Comparison of ENCODE assay signal across 23 mouse cellular contexts in genomic region chr2:150828654-150829053, GRCm38 (mm10). TPM values are rescaled to one million over a fixed set of nuclear protein-coding genes. Genes with fewer than 3 reads are reported as not detected.
DNase-seq lines count a peak whose midpoint lies in the region; ATAC-seq and TF ChIP-seq lines count a peak whose summit lies in the region.
"Had no signal": no experiment of that assay in that cellular context is flagged by ENCODE, and none has a peak within 500 bp of the region (broad histone marks: within the 10 kb centered on the region; RNA-seq: fewer than 3 reads in every experiment).

No protein-coding gene starts in this region.

- ATAC-seq in intestine, postnatal 0 days = no peak
- ATAC-seq in intestine, embryonic 16.5 days = no peak
- ATAC-seq in liver, embryonic 14.5 days (ENCODE audit: insufficient read depth) = no peak
- ATAC-seq in liver, embryonic 12.5 days = no peak
- peak; percentile 38; the same call in 1 of the 2 replicates for ATAC-seq in stomach, embryonic 16.5 days (ENCODE audit: insufficient read depth, low FRiP score)
- ATAC-seq: forebrain, embryonic 15.5 days; midbrain, embryonic 13.5 days had no signal

- H3K9ac ChIP-seq in intestine, postnatal 0 days (ENCODE audit: low read depth, low read length) = no peak overlapping the region
- H3K9ac ChIP-seq in intestine, embryonic 16.5 days (ENCODE audit: low read depth, low read length) = no peak overlapping the region
- no peak overlapping the region for H3K9ac ChIP-seq in liver, embryonic 14.5 days (replicated peaks)
- H3K9ac ChIP-seq in liver, embryonic 12.5 days = no peak overlapping the region
- no peak overlapping the region for H3K9ac ChIP-seq in MEL (ENCODE audit: control insufficient read depth, low read depth, low read length, poor library complexity, severe bottlenecking)
- H3K9ac ChIP-seq in stomach, embryonic 16.5 days (ENCODE audit: low read length) = no peak overlapping the region
- H3K9ac ChIP-seq: embryonic facial prominence, embryonic 15.5 days; forebrain, embryonic 15.5 days; midbrain, embryonic 13.5 days; stomach, embryonic 15.5 days had no signal

- peaks cover 95% of the 10 kb centered on the region for H3K36me3 ChIP-seq in intestine, postnatal 0 days (ENCODE audit: control insufficient read depth, insufficient read depth)
- H3K36me3 ChIP-seq in intestine, embryonic 16.5 days (ENCODE audit: control insufficient read depth, insufficient read depth, low read length) = peaks cover 32% of the 10 kb centered on the region
- H3K36me3 ChIP-seq in liver, embryonic 14.5 days (replicated peaks; ENCODE audit: control insufficient read depth, insufficient read depth, low read depth) = no peaks in the 10 kb centered on the region; the same call in none of the 2 replicates
- peaks cover 95% of the 10 kb centered on the region for H3K36me3 ChIP-seq in liver, embryonic 12.5 days
- H3K36me3 ChIP-seq in MEL (ENCODE audit: control insufficient read depth in 1 of 2, insufficient read depth in 2 of 2, low read length in 2 of 2) = no peaks in the 10 kb centered on the region
- peaks cover 23% of the 10 kb centered on the region for H3K36me3 ChIP-seq in stomach, embryonic 16.5 days (ENCODE audit: control insufficient read depth, insufficient read depth, low read length)

- no peak overlapping the region for H3K4me3 ChIP-seq in intestine, postnatal 0 days (ENCODE audit: low read depth, low read length)
- no peak overlapping the region for H3K4me3 ChIP-seq in intestine, embryonic 16.5 days (ENCODE audit: low read length)
- H3K4me3 ChIP-seq in liver, embryonic 14.5 days (ENCODE audit: insufficient read depth in 1 of 2, low read depth in 2 of 2, low read length in 2 of 2) = no peak overlapping the region
- no peak overlapping the region for H3K4me3 ChIP-seq in liver, embryonic 12.5 days
- H3K4me3 ChIP-seq in MEL (ENCODE audit: control insufficient read depth in 1 of 2, insufficient read depth in 1 of 2, low read depth in 2 of 2, low read length in 2 of 2) = no peak overlapping the region
- H3K4me3 ChIP-seq in stomach, embryonic 16.5 days (replicated peaks; ENCODE audit: low read length) = no peak overlapping the region
- H3K4me3 ChIP-seq: embryonic facial prominence, embryonic 15.5 days; forebrain, embryonic 15.5 days; hindbrain, embryonic 10.5 days; megakaryocyte, embryonic 14.5 days; midbrain, embryonic 13.5 days; stomach, embryonic 15.5 days had no signal

- peak; percentile 31 for TF ChIP-seq CTCF in intestine, postnatal 0 days (IDR thresholded peaks at IDR 0.05; ENCODE audit: low read depth)
- 0 out of 2 replicates have a peak, but pooled peaks have one; percentile 22 for TF ChIP-seq CTCF in liver, embryonic 14.5 days (IDR thresholded peaks at IDR 0.05; ENCODE audit: low read depth)
- TF ChIP-seq CTCF in MEL (IDR thresholded peaks at IDR 0.05 in 2 of 3, conservative IDR thresholded peaks at IDR 0.05 in 1 of 3; ENCODE audit: control insufficient read depth in 1 of 3, insufficient read depth in 1 of 3, low read depth in 2 of 3, low read length in 3 of 3, poor library complexity in 1 of 3, severe bottlenecking in 1 of 3) = peak; percentile 8 to 35 (median 22); a peak in 3 of 6 replicates

- TF ChIP-seq POLR2A in MEL (IDR thresholded peaks at IDR 0.05; ENCODE audit: control insufficient read depth in 1 of 2, insufficient read depth in 1 of 2, low read depth in 1 of 2, low read length in 2 of 2, poor library complexity in 1 of 2) = no peak

- no peak; the same call in 1 of the 2 replicates for TF ChIP-seq RAD21 in MEL (IDR thresholded peaks at IDR 0.05; ENCODE audit: low read depth, low read length)

- H3K27me3 ChIP-seq in intestine, postnatal 0 days (replicated peaks; ENCODE audit: control insufficient read depth, insufficient read depth, low read length) = no peaks in the 10 kb centered on the region
- H3K27me3 ChIP-seq in intestine, embryonic 16.5 days (replicated peaks; ENCODE audit: control insufficient read depth, insufficient read depth, low read length) = no peaks in the 10 kb centered on the region
- no peaks in the 10 kb centered on the region for H3K27me3 ChIP-seq in liver, embryonic 14.5 days (ENCODE audit: control insufficient read depth, insufficient read depth, low read length)
- H3K27me3 ChIP-seq in liver, embryonic 12.5 days (replicated peaks) = no peaks in the 10 kb centered on the region
- H3K27me3 ChIP-seq in MEL (ENCODE audit: control insufficient read depth in 1 of 2, insufficient read depth in 2 of 2, low read length in 2 of 2) = no peaks in the 10 kb centered on the region
- no peaks in the 10 kb centered on the region for H3K27me3 ChIP-seq in stomach, embryonic 16.5 days (ENCODE audit: control insufficient read depth, insufficient read depth, low read length)
- H3K27me3 ChIP-seq: embryonic facial prominence, embryonic 15.5 days; forebrain, embryonic 15.5 days; megakaryocyte, embryonic 14.5 days; midbrain, embryonic 13.5 days; stomach, embryonic 15.5 days had no signal

- DNase-seq in liver, embryonic 14.5 days (ENCODE audit: low read depth in 3 of 3, low spot score in 3 of 3) = no peak
- no peak for DNase-seq in MEL (ENCODE audit: low read depth, low spot score)
- DNase-seq in lung, postnatal 4 days = no peak
- DNase-seq: adrenal gland, postnatal 14 days; cerebellum, adult 9-10 months; kidney, adult 18-20 months; kidney, postnatal 14 days; lung, adult 2 months; lung, postnatal 14 days; right cerebral cortex, postnatal 25 days; thymus, adult 2 months; thymus, postnatal 4 days had no signal

- no peak for TF ChIP-seq EP300 in liver, embryonic 14.5 days (IDR thresholded peaks at IDR 0.05; ENCODE audit: low read depth)
- no peak for TF ChIP-seq EP300 in MEL (IDR thresholded peaks at IDR 0.05; ENCODE audit: low read depth in 1 of 2, low read length in 2 of 2)

- no peak overlapping the region for H3K4me2 ChIP-seq in intestine, postnatal 0 days (replicated peaks; ENCODE audit: low read depth)
- no peak overlapping the region for H3K4me2 ChIP-seq in intestine, embryonic 16.5 days (ENCODE audit: low read depth, low read length)
- no peak overlapping the region for H3K4me2 ChIP-seq in liver, embryonic 14.5 days (ENCODE audit: low read depth)
- H3K4me2 ChIP-seq in liver, embryonic 12.5 days = no peak overlapping the region
- no peak overlapping the region for H3K4me2 ChIP-seq in stomach, embryonic 16.5 days (ENCODE audit: low read depth, low read length)
- H3K4me2 ChIP-seq: embryonic facial prominence, embryonic 15.5 days; forebrain, embryonic 15.5 days; heart, embryonic 11.5 days; midbrain, embryonic 13.5 days; stomach, embryonic 15.5 days had no signal

- no peaks in the 10 kb centered on the region for H3K4me1 ChIP-seq in intestine, postnatal 0 days (replicated peaks; ENCODE audit: control insufficient read depth, insufficient read depth, low read length)
- H3K4me1 ChIP-seq in intestine, embryonic 16.5 days (ENCODE audit: control insufficient read depth, insufficient read depth, low read length) = no peaks in the 10 kb centered on the region
- H3K4me1 ChIP-seq in liver, embryonic 14.5 days (replicated peaks; ENCODE audit: control insufficient read depth in 2 of 2, insufficient read depth in 2 of 2, low read length in 1 of 2) = no peaks in the 10 kb centered on the region
- no peaks in the 10 kb centered on the region for H3K4me1 ChIP-seq in liver, embryonic 12.5 days
- no peaks in the 10 kb centered on the region for H3K4me1 ChIP-seq in MEL (ENCODE audit: control insufficient read depth in 1 of 2, insufficient read depth in 2 of 2, low read length in 2 of 2)
- no peaks in the 10 kb centered on the region for H3K4me1 ChIP-seq in stomach, embryonic 16.5 days (ENCODE audit: control insufficient read depth, insufficient read depth, low read length)
- H3K4me1 ChIP-seq: embryonic facial prominence, embryonic 15.5 days; forebrain, embryonic 15.5 days; hindbrain, embryonic 10.5 days; midbrain, embryonic 13.5 days; stomach, embryonic 15.5 days had no signal

- H3K79me2 ChIP-seq in MEL (ENCODE audit: control insufficient read depth, insufficient read depth, low read length, poor library complexity) = no peaks in the 10 kb centered on the region

- H3K27ac ChIP-seq in intestine, postnatal 0 days (ENCODE audit: low read depth, low read length) = no peak overlapping the region
- no peak overlapping the region for H3K27ac ChIP-seq in intestine, embryonic 16.5 days (ENCODE audit: low read length)
- no peak overlapping the region for H3K27ac ChIP-seq in liver, embryonic 14.5 days
- H3K27ac ChIP-seq in liver, embryonic 12.5 days = no peak overlapping the region
- H3K27ac ChIP-seq in MEL (ENCODE audit: control insufficient read depth, low read depth, low read length) = no peak overlapping the region
- no peak overlapping the region for H3K27ac ChIP-seq in stomach, embryonic 16.5 days (ENCODE audit: low read length)
- H3K27ac ChIP-seq: embryonic facial prominence, embryonic 15.5 days; forebrain, embryonic 15.5 days; hindbrain, embryonic 10.5 days; midbrain, embryonic 13.5 days; stomach, embryonic 15.5 days had no signal

- 80% methylated on average over 4 of the region's 4 CpGs for WGBS in intestine, postnatal 0 days
- 78% methylated on average over 4 of the region's 4 CpGs for WGBS in intestine, embryonic 16.5 days
- WGBS in liver, embryonic 14.5 days (ENCODE audit: insufficient replicate concordance) = 57% methylated on average over 4 of the region's 4 CpGs
- WGBS in liver, embryonic 12.5 days (ENCODE audit: insufficient replicate concordance) = 66% methylated on average over 4 of the region's 4 CpGs
- WGBS in stomach, embryonic 16.5 days = 80% methylated on average over 4 of the region's 4 CpGs

- no peaks in the 10 kb centered on the region for H3K9me3 ChIP-seq in intestine, postnatal 0 days (ENCODE audit: control insufficient read depth)
- no peaks in the 10 kb centered on the region for H3K9me3 ChIP-seq in intestine, embryonic 16.5 days (ENCODE audit: control insufficient read depth, low read length)
- H3K9me3 ChIP-seq in liver, embryonic 14.5 days (ENCODE audit: control insufficient read depth, low read length) = no peaks in the 10 kb centered on the region
- no peaks in the 10 kb centered on the region for H3K9me3 ChIP-seq in liver, embryonic 12.5 days (replicated peaks)
- no peaks in the 10 kb centered on the region for H3K9me3 ChIP-seq in MEL (replicated peaks; ENCODE audit: insufficient read depth, low read length)
- H3K9me3 ChIP-seq in stomach, embryonic 16.5 days (replicated peaks; ENCODE audit: control insufficient read depth, low read length) = no peaks in the 10 kb centered on the region
- H3K9me3 ChIP-seq: embryonic facial prominence, embryonic 15.5 days; forebrain, embryonic 15.5 days; hindbrain, embryonic 10.5 days; megakaryocyte, embryonic 14.5 days; midbrain, embryonic 13.5 days; stomach, embryonic 15.5 days had no signal

RNA-seq across cellular contexts. Expression of gene Pygb, which starts 42.1 kb away (rescaled TPM):
- 42.3 and 43.7 TPM in 2 replicates for polyA plus RNA-seq in intestine, postnatal 0 days (2015; fragmentation: Nextera tagmentation; extraction: Ambion mirVana)
- polyA plus RNA-seq in intestine, embryonic 16.5 days (2015; fragmentation: Nextera tagmentation; extraction: Ambion mirVana) = 78.8 and 81.4 TPM in 2 replicates
- polyA plus RNA-seq in liver, embryonic 14.5 days (2012; rRNA removed) = 10.4 and 12.9 TPM in 2 replicates
- 13.5 and 14.4 TPM in 2 replicates for polyA plus RNA-seq in liver, embryonic 14.5 days (2014; fragmentation: Nextera tagmentation; extraction: Ambion mirVana)
- polyA plus RNA-seq in liver, embryonic 12.5 days (2016; fragmentation: Nextera tagmentation; extraction: Ambion mirVana) = 32.9 and 34.0 TPM in 2 replicates
- 19.0 and 21.0 TPM in 2 replicates for total RNA-seq in MEL (2012; rRNA removed)
- 10 to 100 TPM in 1 of 2 experiments, not detected in 1; 26.5 TPM for polyA plus RNA-seq in MEL (2012; ENCODE audit: insufficient read depth in 1 of 2, insufficient read length in 2 of 2, low read depth in 1 of 2, low replicate concordance in 2 of 2, missing spikeins in 1 of 2)
- 122 and 142 TPM in 2 replicates for polyA plus RNA-seq in stomach, embryonic 16.5 days (2015; fragmentation: Nextera tagmentation; extraction: Ambion mirVana)
